Mouse (Mus musculus) megakaryocyte, adult 5-6 weeks (primary cell): ENCODE results near the gene Ell. TPM values are rescaled to one million over a fixed set of nuclear protein-coding genes. Genes with fewer than 3 reads are reported as not detected.
"Not testable (repeated sequence)": the region's sequence is repeated elsewhere in the genome, so short reads cannot be mapped to it uniquely, and the experiment has no call there.

Experiments used
- ATAC-seq: 2 replicates; pipeline ENCODE4 v1.8.0; 2016; ENCODE audit warnings: mild to moderate bottlenecking, inconsistent platforms; ENCODE audit not compliant: poor library complexity, severe bottlenecking
- total RNA-seq, 2 experiments: library from RNA; stranded (forward) in 1 of 2; stranded (reverse) in 1 of 2; fragments of 153-499, 151-499 nt in 1 of 2; fragments of 221-1000, 200-1000 nt in 1 of 2; gene quantifications; 2 replicates each; pipeline versions ENCODE4 v1.2.3 to v1.2.4; 2015 to 2017

Ell gene
- total RNA-seq, 2 experiments from 2014 or later, result 9.3 to 11.1 TPM

GRCm38 (mm10) chr8:70506328-70507026 is 32.8 kb upstream of the Ell start, which contains the start of gene Rex1bd:
Rex1bd (minus strand) TSS chr8:70506752.
- ATAC-seq, result peak; percentile 64

GRCm38 (mm10) chr8:70507027-70507393 is 32.2 kb upstream of the Ell start:
- ATAC-seq, result no peak

GRCm38 (mm10) chr8:70509281-70509952 is 29.8 kb upstream of the Ell start:
- ATAC-seq, result no peak

GRCm38 (mm10) chr8:70510228-70510915 is 28.9 kb upstream of the Ell start, which contains the start of gene Uba52:
Uba52 (minus strand) TSS chr8:70510801.
- ATAC-seq, result peak; percentile 82

GRCm38 (mm10) chr8:70511174-70511573 is 28.1 kb upstream of the Ell start:
- not testable (repeated sequence) for ATAC-seq

- no peak for ATAC-seq
Observed at GRCm38 (mm10) chr8:70511770-70512169, 27.5 kb upstream of the Ell start.

- no peak for ATAC-seq
Observed at GRCm38 (mm10) chr8:70512253-70512903, 26.9 kb upstream of the Ell start.

GRCm38 (mm10) chr8:70513441-70513840 is 25.8 kb upstream of the Ell start:
- ATAC-seq, result no peak

- ATAC-seq, result no peak
Observed at GRCm38 (mm10) chr8:70517940-70518643, 21.2 kb upstream of the Ell start.

- no peak for ATAC-seq
Observed at GRCm38 (mm10) chr8:70519043-70519442, 20.2 kb upstream of the Ell start.

GRCm38 (mm10) chr8:70519606-70520005 is 19.7 kb upstream of the Ell start:
- ATAC-seq, result no peak

GRCm38 (mm10) chr8:70522592-70523403 is 16.5 kb upstream of the Ell start:
- peak; percentile 93 for ATAC-seq

GRCm38 (mm10) chr8:70527111-70527511 is 12.1 kb upstream of the Ell start:
- ATAC-seq, result no peak

GRCm38 (mm10) chr8:70527512-70528181 is 11.6 kb upstream of the Ell start, which contains the start of the genes Fkbp8 and Kxd1:
Fkbp8 (plus strand) TSS chr8:70527724.
Kxd1 (minus strand) TSS chr8:70527956.
- peak; percentile 91 for ATAC-seq

GRCm38 (mm10) chr8:70528182-70528797 is 11.0 kb upstream of the Ell start:
- no peak for ATAC-seq

GRCm38 (mm10) chr8:70529299-70529698 is 10.0 kb upstream of the Ell start:
- no peak for ATAC-seq

GRCm38 (mm10) chr8:70529741-70530161 is 9.5 kb upstream of the Ell start:
- ATAC-seq, result no peak

GRCm38 (mm10) chr8:70530314-70530713 is 8.9 kb upstream of the Ell start:
- ATAC-seq, result no peak

GRCm38 (mm10) chr8:70534281-70534680 is 5.0 kb upstream of the Ell start:
- ATAC-seq, result no peak
